Mouse (Mus musculus): ENCODE measurements around the gene S100a2.

S100a2 gene

DNA sequence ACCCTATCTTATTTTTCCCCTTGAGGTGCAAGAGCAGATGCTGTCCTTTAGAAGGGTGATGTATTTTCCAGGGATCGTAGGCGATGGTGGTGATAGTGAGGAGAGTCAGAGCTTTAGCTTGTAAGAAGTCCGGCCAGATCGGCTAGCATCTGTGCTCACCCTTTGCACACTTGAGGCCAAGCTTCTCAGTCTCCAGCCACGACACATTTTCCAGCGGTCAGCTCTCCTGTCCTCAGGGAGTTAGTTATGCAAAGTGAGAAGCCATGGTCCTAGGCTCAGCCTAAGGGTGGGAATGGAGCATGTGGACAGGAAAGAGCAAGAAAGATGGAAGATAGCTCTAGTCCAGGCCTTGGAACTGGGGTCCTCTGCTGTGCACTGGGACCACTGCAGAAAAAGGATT is 6.8 kb downstream of the S100a2 start:
- DNase-seq (ENCODE audit: low read depth, low spot score) = no peak

GRCm38 (mm10) chr3:90597736-90598135 is 7.7 kb downstream of the S100a2 start:
- DNase-seq (ENCODE audit: low read depth, low spot score) = no peak

DNA sequence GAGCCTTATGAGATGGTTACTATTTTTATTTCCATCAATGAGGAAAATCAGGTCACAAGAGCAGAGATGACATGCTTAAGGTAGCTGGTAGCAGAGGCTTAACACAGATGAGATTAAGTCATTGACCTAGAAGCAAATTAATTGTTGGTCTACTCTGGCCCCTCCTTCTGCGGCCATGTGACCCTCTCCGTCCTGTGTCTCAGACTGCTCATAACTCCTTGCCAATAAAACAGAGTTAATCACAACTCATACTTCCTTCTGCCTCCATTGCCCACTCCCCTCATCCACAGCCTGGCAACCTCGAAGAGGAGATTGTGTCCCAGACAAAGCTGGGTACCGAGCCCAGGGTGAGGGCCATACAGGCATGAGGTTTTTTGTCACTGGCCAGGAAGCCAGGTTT is 8.2 kb downstream of the S100a2 start:
- no peak for DNase-seq (ENCODE audit: low read depth, low spot score)

DNA sequence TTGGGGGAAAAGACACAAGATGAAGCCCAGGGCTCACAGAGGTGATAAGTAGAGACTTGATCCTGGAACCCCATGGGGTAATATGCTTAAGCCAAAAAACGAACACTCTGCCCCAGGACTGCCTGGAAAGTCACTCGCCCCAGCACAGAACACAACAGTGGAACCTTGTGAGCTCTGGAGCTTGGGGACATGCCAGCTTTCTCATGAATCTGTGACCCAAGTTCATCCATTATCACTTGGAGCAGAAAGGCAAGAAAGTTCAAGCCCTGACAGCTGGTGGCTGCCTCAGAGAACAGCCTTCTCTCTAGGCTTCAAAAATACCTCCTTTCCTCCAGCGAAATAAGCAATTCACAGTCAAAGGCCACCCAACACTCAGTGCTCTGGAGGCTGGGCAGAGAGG is 9.4 kb downstream of the S100a2 start:
- DNase-seq (ENCODE audit: low read depth, low spot score) = no peak

DNA sequence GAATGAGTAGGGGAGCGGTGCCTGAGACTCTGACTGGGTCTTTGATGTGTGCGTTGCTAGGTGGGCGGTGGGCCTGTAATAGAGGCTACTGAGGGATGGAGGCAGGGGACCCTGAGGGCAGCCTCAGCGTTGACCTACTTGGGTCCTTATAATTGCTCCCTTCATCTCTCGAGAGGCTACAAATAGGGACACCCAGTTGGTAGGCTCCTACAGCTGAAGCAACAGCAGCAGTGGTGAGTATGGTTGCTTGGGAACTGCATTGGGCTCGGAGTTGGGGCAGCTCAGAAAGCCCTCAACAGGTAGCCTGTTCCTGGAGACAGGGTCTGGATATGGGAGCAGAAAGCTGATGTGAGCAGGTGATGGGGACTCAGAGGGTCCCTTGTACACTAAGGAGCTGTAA is 10.0 kb downstream of the S100a2 start:
- DNase-seq (ENCODE audit: low read depth, low spot score) = no peak

DNA sequence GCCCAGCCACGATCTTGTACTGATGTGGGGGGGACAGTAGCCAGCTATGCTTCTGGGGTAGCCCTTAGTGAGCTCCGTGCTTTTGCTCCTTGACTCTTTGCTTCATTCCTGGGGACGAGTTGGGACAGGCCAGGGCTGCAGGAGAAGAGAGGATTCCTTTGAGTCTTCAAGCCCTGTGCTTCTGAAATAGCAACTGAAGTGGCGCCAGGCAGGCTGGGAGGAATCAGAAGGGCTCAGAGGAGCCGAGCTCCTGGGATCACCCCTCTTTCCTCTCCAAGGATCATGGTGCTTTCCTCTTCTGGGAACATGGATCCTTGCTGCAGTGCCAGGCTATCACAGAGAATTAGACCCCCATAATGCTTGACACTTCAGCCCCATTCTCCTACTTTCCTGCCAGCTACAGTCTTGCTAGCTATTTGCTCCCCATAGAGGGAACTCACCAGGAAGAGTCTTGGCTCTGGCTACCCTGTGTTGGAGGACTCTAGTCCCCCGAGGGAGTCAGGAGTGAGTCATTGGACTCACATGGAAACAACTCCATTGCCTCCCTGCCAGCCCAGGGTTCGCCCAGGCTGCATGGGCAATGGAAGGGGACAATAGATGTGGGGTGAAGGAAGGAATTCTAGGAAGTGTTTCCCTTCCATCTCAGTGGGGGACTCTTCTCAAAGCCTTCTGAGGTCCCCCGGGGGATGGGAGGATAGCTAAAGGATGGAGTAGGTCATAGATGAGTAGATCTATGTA is 10.6 kb downstream of the S100a2 start:
- no peak for DNase-seq (ENCODE audit: low read depth, low spot score)

GRCm38 (mm10) chr3:90601486-90602110 is 11.6 kb downstream of the S100a2 start, which contains the start of gene Gm42674:
TSS of gene Gm42674 (plus strand) at chr3:90601904.
- DNase-seq (ENCODE audit: low read depth, low spot score) = no peak

- no peak for DNase-seq (ENCODE audit: low read depth, low spot score)
Measured at GRCm38 (mm10) chr3:90603623-90604022, 13.6 kb downstream of the S100a2 start, which contains the start of gene S100a4. TSS of gene S100a4 (plus strand) at chr3:90603771.

GRCm38 (mm10) chr3:90604416-90604815 is 14.4 kb downstream of the S100a2 start:
- no peak for DNase-seq (ENCODE audit: low read depth, low spot score)

- DNase-seq (ENCODE audit: low read depth, low spot score) = no peak
Measured at GRCm38 (mm10) chr3:90605049-90605448, 15.0 kb downstream of the S100a2 start.

DNA sequence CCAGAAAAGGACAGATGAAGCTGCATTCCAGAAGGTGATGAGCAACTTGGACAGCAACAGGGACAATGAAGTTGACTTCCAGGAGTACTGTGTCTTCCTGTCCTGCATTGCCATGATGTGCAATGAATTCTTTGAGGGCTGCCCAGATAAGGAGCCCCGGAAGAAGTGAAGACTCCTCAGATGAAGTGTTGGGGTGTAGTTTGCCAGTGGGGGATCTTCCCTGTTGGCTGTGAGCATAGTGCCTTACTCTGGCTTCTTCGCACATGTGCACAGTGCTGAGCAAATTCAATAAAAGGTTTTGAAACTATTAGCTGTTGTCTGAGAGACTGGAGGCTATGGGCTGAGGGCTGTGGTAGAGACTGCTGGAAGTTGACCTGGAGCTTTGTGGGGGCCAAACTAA is 15.7 kb downstream of the S100a2 start:
- no peak for DNase-seq (ENCODE audit: low read depth, low spot score)

DNA sequence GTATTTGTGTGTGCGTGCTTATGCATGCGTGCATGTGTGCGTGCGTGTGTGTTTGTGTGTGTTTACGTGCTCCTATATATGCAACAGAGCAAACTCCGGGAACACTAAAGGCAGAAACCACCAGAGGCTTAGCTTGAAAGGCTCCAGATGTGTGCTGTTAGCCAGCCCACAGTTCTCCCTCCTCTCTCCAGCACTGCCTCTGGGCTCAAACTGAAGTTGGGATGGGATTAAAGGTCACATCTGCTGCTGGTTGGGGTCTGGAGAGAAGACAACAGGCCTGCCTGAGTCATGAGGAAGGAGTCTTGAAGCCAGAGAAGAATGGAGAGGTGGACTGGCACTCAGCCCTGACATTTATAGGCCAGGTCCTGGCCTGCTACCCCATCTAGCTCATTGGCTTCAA is 16.1 kb downstream of the S100a2 start:
- DNase-seq (ENCODE audit: low read depth, low spot score) = no peak

DNA sequence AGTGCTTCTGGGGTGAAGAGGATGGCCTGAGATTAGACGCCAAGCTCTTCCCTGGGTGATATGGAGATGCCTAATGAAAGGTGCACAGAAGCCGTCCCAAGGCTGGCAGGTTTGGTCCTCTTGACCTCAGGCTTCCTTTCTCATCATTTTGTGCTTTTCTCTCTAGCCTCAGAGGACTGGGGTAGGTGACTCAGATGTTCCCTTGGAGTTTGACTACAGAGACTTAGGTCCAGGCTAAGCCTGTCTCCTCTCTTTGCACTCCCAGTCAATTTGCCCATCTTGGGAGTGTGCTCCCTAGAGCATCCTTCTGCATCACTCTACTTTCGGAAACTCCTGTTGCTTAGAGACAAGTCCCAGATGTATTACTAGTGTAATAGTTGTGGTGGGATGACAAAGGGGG is 17.3 kb downstream of the S100a2 start:
- DNase-seq (ENCODE audit: low read depth, low spot score) = no peak

GRCm38 (mm10) chr3:90608223-90608622 is 18.2 kb downstream of the S100a2 start, which contains the start of gene S100a5:
TSS of gene S100a5 (plus strand) at chr3:90608523.
- DNase-seq (ENCODE audit: low read depth, low spot score) = no peak

- DNase-seq (ENCODE audit: low read depth, low spot score) = no peak
Measured at GRCm38 (mm10) chr3:90609102-90609501, 19.1 kb downstream of the S100a2 start.

DNA sequence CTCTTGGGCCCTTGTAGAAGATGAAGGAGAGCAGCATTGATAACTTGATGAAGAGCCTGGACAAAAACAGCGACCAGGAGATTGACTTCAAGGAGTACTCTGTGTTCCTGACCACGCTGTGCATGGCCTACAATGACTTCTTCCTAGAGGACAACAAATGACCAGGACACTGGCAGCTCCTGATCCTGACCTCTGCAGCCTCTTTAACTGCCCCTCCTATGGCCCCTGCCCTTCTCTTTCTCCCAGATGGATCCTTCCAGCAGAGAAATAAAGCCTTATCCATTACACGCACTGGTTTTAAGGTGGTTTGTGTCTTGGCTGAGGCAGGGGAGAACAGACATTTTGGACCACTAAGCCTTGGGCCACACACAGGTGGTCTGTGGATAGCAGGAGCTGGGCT is 21.4 kb downstream of the S100a2 start:
- DNase-seq (ENCODE audit: low read depth, low spot score) = no peak

- no peak for DNase-seq (ENCODE audit: low read depth, low spot score)
Measured at GRCm38 (mm10) chr3:90612061-90612460, 22.0 kb downstream of the S100a2 start.

DNA sequence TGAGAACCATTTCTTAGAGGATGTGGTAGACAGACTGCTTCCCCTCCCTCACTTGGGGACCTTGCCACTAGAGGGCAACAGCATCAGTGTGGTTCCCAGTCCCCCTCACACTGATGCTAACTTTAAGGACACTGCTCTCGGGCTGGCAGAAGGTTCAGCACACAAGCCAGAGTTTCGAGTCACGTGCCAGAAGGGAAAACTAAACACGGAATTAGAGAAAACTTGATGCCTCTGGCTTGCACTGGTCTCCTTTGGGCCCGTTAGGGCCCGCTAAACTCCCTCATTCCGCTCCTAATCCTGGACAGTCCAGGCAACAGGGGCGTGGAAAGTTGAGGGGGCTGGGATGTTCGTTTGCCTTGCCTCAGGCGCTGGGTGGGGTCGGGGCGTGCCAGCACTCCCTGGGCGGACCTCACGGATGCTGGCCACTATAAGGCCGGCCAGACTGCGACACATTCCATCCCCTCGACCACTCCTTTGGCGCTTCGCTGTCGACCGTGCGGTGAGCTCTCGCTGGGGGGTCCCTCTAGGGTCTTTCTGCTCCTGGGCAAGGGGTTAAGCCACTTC is 22.8 kb downstream of the S100a2 start, which contains the start of gene S100a6:
Gene S100a6 (plus strand): TSS at position 155 of the 564 bp plus-strand sequence.
- DNase-seq (ENCODE audit: low read depth, low spot score) = peak; percentile 54

DNA sequence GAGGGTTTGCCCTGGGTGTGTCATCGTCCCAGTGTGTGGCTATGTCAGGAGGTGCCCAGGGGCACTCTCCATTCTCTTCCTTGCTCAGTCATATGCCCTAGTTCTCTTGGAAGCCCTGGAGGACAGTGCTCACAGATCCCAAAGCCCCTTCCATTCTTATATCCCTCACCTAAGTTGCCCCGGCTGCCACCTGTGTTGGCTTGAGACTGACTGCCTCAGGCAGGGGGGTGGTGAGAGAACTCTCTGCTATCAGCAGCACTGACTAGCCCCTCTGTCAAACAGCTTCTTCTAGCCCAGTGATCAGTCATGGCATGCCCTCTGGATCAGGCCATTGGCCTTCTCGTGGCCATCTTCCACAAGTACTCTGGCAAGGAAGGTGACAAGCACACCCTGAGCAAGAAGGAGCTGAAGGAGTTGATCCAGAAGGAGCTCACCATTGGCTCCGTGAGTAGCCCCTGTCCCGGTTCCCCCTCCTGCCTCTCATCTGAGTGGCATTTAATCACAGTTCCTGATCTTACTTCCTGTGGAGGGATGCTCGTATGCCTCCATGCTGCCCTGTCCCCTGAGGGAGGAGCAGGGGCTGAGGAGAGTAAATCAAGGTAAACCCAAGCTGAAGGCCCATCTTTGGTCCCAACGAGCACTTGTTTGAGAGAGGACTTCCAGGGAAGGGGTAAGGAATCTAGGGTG is 23.6 kb downstream of the S100a2 start:
- no peak for DNase-seq (ENCODE audit: low read depth, low spot score)

DNA sequence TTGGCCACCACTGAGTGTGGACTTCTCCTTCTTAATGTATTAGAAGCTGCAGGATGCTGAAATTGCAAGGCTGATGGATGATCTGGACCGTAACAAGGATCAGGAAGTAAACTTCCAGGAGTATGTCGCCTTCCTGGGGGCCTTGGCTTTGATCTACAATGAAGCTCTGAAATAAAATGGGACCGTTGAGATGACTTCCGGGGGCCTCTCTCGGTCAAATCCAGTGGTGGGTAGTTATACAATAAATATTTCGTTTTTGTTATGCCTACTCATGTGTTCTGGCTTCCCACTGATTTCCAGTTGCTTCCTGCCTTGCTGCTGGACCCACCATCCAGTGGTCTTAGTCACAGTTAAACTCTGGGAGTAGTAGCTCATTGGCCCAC is 24.1 kb downstream of the S100a2 start:
- DNase-seq (ENCODE audit: low read depth, low spot score) = no peak

GRCm38 (mm10) chr3:90614611-90615251 is 24.7 kb downstream of the S100a2 start:
- no peak for DNase-seq (ENCODE audit: low read depth, low spot score)

DNA sequence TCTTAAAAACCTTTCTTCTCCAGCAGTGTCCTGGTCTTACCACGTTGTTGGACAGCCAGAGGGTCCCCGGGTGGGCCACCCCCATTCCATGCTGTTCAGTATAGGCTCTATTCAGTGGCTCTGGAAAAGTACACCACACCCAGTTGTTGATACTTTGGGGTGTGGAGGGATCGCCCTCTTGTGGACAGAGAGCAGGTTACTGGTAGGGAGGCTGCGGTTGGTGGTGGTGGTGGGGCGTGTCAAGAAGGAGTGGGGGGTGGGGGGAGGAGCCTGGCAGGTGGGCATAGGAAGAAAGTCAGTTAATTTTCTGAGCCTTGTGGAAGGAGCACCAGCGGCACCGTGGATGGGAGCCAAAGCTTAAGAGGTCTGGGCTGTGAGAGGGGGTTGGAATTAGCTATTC is 25.4 kb downstream of the S100a2 start:
- DNase-seq (ENCODE audit: low read depth, low spot score) = peak; percentile 67
